Mouse (Mus musculus) layer of hippocampus, postnatal 10 days (tissue): ENCODE results near the gene Prr36. TPM values are rescaled to one million over a fixed set of nuclear protein-coding genes. Genes with fewer than 3 reads are reported as not detected.

ENCODE experiments used
- DNase-seq, 2 experiments: peaks; one replicate each; pipeline ENCODE4 v3.0.0; 2021; ENCODE audit warnings: low spot score in 2 of 2
- total RNA-seq, 2 experiments: library from RNA; stranded (reverse); gene quantifications; 2 replicates each; pipeline ENCODE4 v1.2.3; 2021

Prr36 gene
- total RNA-seq, 2 experiments from 2014 or later = 57.1 to 59.4 TPM

- no peak for DNase-seq
These were observed 11.8 kb downstream of the Prr36 start for GRCm38 (mm10) chr8:4205246-4206123.

- no peak for DNase-seq
These were observed 15.9 kb downstream of the Prr36 start for GRCm38 (mm10) chr8:4201321-4201720.

GRCm38 (mm10) chr8:4193588-4193894 lies 23.7 kb downstream of the Prr36 start:
- DNase-seq = no peak

GRCm38 (mm10) chr8:4192807-4193587 lies 24.3 kb downstream of the Prr36 start:
- DNase-seq = peak; percentile 94 to 95

GRCm38 (mm10) chr8:4192305-4192704 lies 25.0 kb downstream of the Prr36 start:
- peak; percentile 55 to 59 for DNase-seq

- DNase-seq = no peak
These were observed 28.1 kb downstream of the Prr36 start for GRCm38 (mm10) chr8:4189031-4189722.

- DNase-seq = no peak
These were observed 28.7 kb downstream of the Prr36 start for GRCm38 (mm10) chr8:4188605-4189004.

- DNase-seq = no peak
These were observed 31.1 kb downstream of the Prr36 start for GRCm38 (mm10) chr8:4186151-4186550.

- DNase-seq = no peak
These were observed 33.9 kb downstream of the Prr36 start for GRCm38 (mm10) chr8:4183409-4183808.

GRCm38 (mm10) chr8:4174018-4174417 lies 43.2 kb downstream of the Prr36 start:
- no peak for DNase-seq

GRCm38 (mm10) chr8:4172486-4172885 lies 44.8 kb downstream of the Prr36 start:
- no peak for DNase-seq

GRCm38 (mm10) chr8:4167918-4168317 lies 49.3 kb downstream of the Prr36 start:
- no peak for DNase-seq

GRCm38 (mm10) chr8:4166881-4167525 lies 50.3 kb downstream of the Prr36 start:
- no peak for DNase-seq

GRCm38 (mm10) chr8:4165852-4166751 lies 51.2 kb downstream of the Prr36 start, which contains the start of gene Evi5l:
Evi5l (plus strand) TSS chr8:4166567.
- peak; percentile 99 for DNase-seq

- DNase-seq = no peak
These were observed 51.9 kb downstream of the Prr36 start for GRCm38 (mm10) chr8:4165176-4165851.

- DNase-seq = no peak
These were observed 54.5 kb downstream of the Prr36 start for GRCm38 (mm10) chr8:4162786-4163185.
